ENCODE assay signal across 8 mouse cellular contexts in the genomic region with DNA sequence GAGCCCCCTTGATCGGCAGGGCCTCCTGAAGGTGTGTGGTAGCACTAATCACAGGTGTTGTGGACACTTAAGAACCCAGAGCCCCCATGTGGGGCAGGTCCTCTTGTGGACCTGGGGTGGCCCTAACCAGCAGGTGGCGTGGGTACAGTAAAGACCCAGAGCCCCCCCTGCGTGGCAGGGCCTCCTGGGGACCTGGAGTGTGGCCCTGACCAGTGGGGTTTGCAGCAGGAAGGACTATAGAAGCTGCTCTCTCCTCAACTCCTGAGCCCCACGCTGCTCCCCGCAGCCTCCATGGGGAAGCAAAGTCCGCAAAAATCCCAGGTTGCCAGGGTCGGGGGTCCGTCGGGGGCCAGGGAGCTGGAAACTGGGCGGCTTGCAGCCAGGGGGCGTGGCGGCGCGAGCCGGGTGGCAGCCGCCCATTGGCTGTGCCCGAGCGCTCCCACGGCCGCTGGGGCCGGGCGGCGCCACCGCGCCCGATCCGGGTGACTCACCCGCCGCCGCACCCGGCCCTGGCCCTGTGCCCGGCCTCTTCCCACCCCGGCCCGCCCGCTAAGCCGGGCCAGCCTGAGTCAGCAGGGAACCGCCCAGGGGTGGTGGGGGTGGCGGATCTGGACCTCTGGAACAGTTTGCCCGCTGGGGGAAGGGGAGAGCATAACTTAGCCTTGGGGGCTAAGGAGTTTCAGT. TPM values are rescaled to one million over a fixed set of nuclear protein-coding genes. Genes with fewer than 3 reads are reported as not detected.
DNase-seq lines count a peak whose midpoint lies in the region; ATAC-seq lines count a peak whose summit lies in the region.

No protein-coding gene starts in this region.

- peak; percentile 92 for ATAC-seq in intestine, embryonic 16.5 days

- peak; percentile 95 for DNase-seq in adrenal gland, adult 18-20 months (ENCODE audit: low spot score in 2 of 2)
- DNase-seq in embryo, embryonic 9.5 days (ENCODE audit: extremely low spot score) = peak; percentile 80
- DNase-seq in gastrocnemius, postnatal 4 days (ENCODE audit: low spot score in 2 of 2) = peak; percentile 93 to 94
- DNase-seq in left cerebral cortex, postnatal 36 days (ENCODE audit: low spot score in 2 of 2) = peak; percentile 76 to 86
- DNase-seq in mesoderm, embryonic 11.5 days (ENCODE audit: low read depth, low spot score) = peak; percentile 80
- peak; percentile 61 to 67 for DNase-seq in right cerebral cortex, postnatal 36 days (ENCODE audit: low spot score in 2 of 2)
- DNase-seq in yolk sac, embryonic 10.5 days (ENCODE audit: low spot score) = peak; percentile 66

- 3% methylated on average over 39 of the region's 39 CpGs for WGBS in intestine, embryonic 16.5 days

- no peaks in the 10 kb centered on the region for H3K27me3 ChIP-seq in intestine, embryonic 16.5 days (replicated peaks; ENCODE audit: control insufficient read depth, insufficient read depth, low read length)

- peak overlapping the region; percentile 66 for H3K4me2 ChIP-seq in intestine, embryonic 16.5 days (ENCODE audit: low read depth, low read length)

- no peaks in the 10 kb centered on the region for H3K9me3 ChIP-seq in intestine, embryonic 16.5 days (ENCODE audit: control insufficient read depth, low read length)

- peak overlapping the region; percentile 82 for H3K9ac ChIP-seq in intestine, embryonic 16.5 days (ENCODE audit: low read depth, low read length)

- H3K27ac ChIP-seq in intestine, embryonic 16.5 days (ENCODE audit: low read length) = peak overlapping the region; percentile 99

- H3K4me1 ChIP-seq in intestine, embryonic 16.5 days (ENCODE audit: control insufficient read depth, insufficient read depth, low read length) = peaks cover 54% of the 10 kb centered on the region

- peak overlapping the region; percentile 33 for H3K4me3 ChIP-seq in intestine, embryonic 16.5 days (ENCODE audit: low read length)

- H3K36me3 ChIP-seq in intestine, embryonic 16.5 days (ENCODE audit: control insufficient read depth, insufficient read depth, low read length) = no peaks in the 10 kb centered on the region

- intact Hi-C loops in left cerebral cortex, postnatal 36 days (cut with DNase I) = no loop called here

RNA-seq across cellular contexts. Expression of a gene that starts 23.1 kb away (rescaled TPM):
- total RNA-seq in adrenal gland, adult 18-20 months (2021) = not detected
- not detected for total RNA-seq in gastrocnemius, postnatal 4 days (2021)
- 0.07 and 0.17 TPM in 2 replicates for polyA plus RNA-seq in intestine, embryonic 16.5 days (2015; fragmentation: Nextera tagmentation; extraction: Ambion mirVana)
- not detected for total RNA-seq in left cerebral cortex, postnatal 36 days (2021)

RNA-seq across cellular contexts. Expression of a gene that starts 27.1 kb away (rescaled TPM):
- 1 to 10 TPM in 1 of 2 experiments, under 1 TPM in 1; 0.70 to 1.1 TPM for total RNA-seq in adrenal gland, adult 18-20 months (2021)
- 1 to 10 TPM; 4.0 to 4.7 TPM for total RNA-seq in gastrocnemius, postnatal 4 days (2021)
- 1,017 and 1,065 TPM in 2 replicates for polyA plus RNA-seq in intestine, embryonic 16.5 days (2015; fragmentation: Nextera tagmentation; extraction: Ambion mirVana)
- not detected for total RNA-seq in left cerebral cortex, postnatal 36 days (2021)

RNA-seq across cellular contexts. Expression of a gene that starts 37.1 kb away (rescaled TPM):
- total RNA-seq in adrenal gland, adult 18-20 months (2021) = 1 to 10 TPM in 1 of 2 experiments, under 1 TPM in 1; 0.73 to 3.6 TPM
- total RNA-seq in gastrocnemius, postnatal 4 days (2021) = under 1 TPM; 0.44 to 0.47 TPM
- 0.06 TPM in 1 of 2 replicates, not detected in the other for polyA plus RNA-seq in intestine, embryonic 16.5 days (2015; fragmentation: Nextera tagmentation; extraction: Ambion mirVana)
- not detected for total RNA-seq in left cerebral cortex, postnatal 36 days (2021)

RNA-seq across cellular contexts. Expression of a gene that starts 50.8 kb away (rescaled TPM):
- total RNA-seq in adrenal gland, adult 18-20 months (2021) = 1 to 10 TPM; 1.0 to 1.3 TPM
- 1 to 10 TPM; 2.3 to 5.8 TPM for total RNA-seq in gastrocnemius, postnatal 4 days (2021)
- polyA plus RNA-seq in intestine, embryonic 16.5 days (2015; fragmentation: Nextera tagmentation; extraction: Ambion mirVana) = 353 and 370 TPM in 2 replicates
- under 1 TPM in 1 of 2 experiments, not detected in 1; 0.22 TPM for total RNA-seq in left cerebral cortex, postnatal 36 days (2021)

RNA-seq across cellular contexts. Expression of a gene that starts 52.6 kb away (rescaled TPM):
- not detected for total RNA-seq in adrenal gland, adult 18-20 months (2021)
- under 1 TPM; 0.44 to 0.67 TPM for total RNA-seq in gastrocnemius, postnatal 4 days (2021)
- 1.0 TPM in 1 of 2 replicates, not detected in the other for polyA plus RNA-seq in intestine, embryonic 16.5 days (2015; fragmentation: Nextera tagmentation; extraction: Ambion mirVana)
- not detected for total RNA-seq in left cerebral cortex, postnatal 36 days (2021)

Comparison
In these comparisons a context has a peak if more than half of its experiments do, and no peak if none do; other contexts are left out.
1. Peak in every context shown above with its lines: DNase-seq, ATAC-seq, H3K4me3 ChIP-seq and H3K27ac ChIP-seq.